Mouse (Mus musculus) myocyte (in vitro differentiated cells): Measurements from ENCODE around the gene Cd5.

Experiments
- CEBPB ChIP-seq: IDR thresholded peaks from 2 replicates; pipeline ENCODE4 v1.6.1; 2011; ENCODE audit warnings: mild to moderate bottlenecking, moderate library complexity; ENCODE audit not compliant: poor library complexity, insufficient read depth, severe bottlenecking
- MAX ChIP-seq: IDR thresholded peaks from one replicate; pipeline ENCODE4 v1.6.1; 2011; ENCODE audit warnings: low read depth, mild to moderate bottlenecking, control low read depth
- MYOG ChIP-seq, 3 experiments: IDR thresholded peaks; one replicate each; pipeline ENCODE4 v1.6.1; 2011; ENCODE audit warnings: control low read depth in 2 of 3, low read depth in 2 of 3, mild to moderate bottlenecking in 2 of 3; ENCODE audit not compliant: insufficient read length in 2 of 3, control insufficient read depth in 1 of 3, insufficient read depth in 1 of 3
- POLR2A ChIP-seq: IDR thresholded peaks from one replicate; pipeline ENCODE4 v1.6.1; 2011; ENCODE audit warnings: low read depth, mild to moderate bottlenecking, control low read depth, moderate library complexity; ENCODE audit not compliant: insufficient read length
- POLR2AphosphoS2 ChIP-seq: IDR thresholded peaks from one replicate; pipeline ENCODE4 v1.6.1; 2011; ENCODE audit warnings: low read depth, control low read depth; ENCODE audit not compliant: insufficient read length
- TCF3 ChIP-seq: IDR thresholded peaks from one replicate; pipeline ENCODE4 v1.6.1; 2011; ENCODE audit warnings: low read depth, control low read depth; ENCODE audit not compliant: insufficient read length

GRCm38 (mm10) chr19:10768694-10769428 is 30.1 kb upstream of the Cd5 start:
- TF ChIP-seq CEBPB, result no peak
- TF ChIP-seq POLR2A, result no peak
- TF ChIP-seq TCF3, result no peak
- no peak for TF ChIP-seq POLR2AphosphoS2
- TF ChIP-seq MAX, result no peak
- no peak for TF ChIP-seq MYOG (IDR thresholded peaks at IDR 0.05; ENCODE audit: control insufficient read depth in 1 of 3, insufficient read depth in 1 of 3, insufficient read length in 2 of 3, low read depth in 2 of 3)
